Mouse (Mus musculus): Measurements from ENCODE around the gene 4933415F23Rik.

DNA sequence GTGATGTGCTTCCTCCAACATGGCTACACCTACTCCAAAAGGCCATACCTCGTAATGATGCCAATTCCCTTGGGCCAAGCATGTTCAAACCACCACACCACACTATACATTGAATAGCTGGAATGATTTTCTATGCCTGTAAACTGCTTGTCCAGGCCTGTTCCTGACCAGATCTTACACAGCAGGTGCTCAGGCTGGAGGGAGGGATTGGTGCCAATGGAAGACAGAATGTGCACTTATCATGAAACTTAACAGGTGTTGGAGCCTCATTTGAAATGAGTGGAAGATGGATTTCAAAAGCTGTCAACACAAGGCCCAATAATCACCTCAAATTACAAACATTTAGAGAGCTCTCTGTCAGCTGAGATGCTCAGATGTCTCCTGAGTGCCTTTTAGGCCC is 2.3 kb downstream of the 4933415F23Rik start:
- TF ChIP-seq CTCF (IDR thresholded peaks at IDR 0.05; ENCODE audit: insufficient read depth, low read depth, low read length) (no peak), POLR2A (IDR thresholded peaks at IDR 0.05; ENCODE audit: insufficient read depth, low read depth, low read length) (no peak)
